Mouse (Mus musculus): Measurements from ENCODE around the gene Myh10.

GRCm38 (mm10) chr11:68857329-68857728 lies 166.0 kb downstream of the Myh10 start:
- TF ChIP-seq EP300 (IDR thresholded peaks at IDR 0.05; ENCODE audit: low read depth), result no peak
- TF ChIP-seq CTCF (IDR thresholded peaks at IDR 0.05; ENCODE audit: low read depth), result no peak
